Mouse (Mus musculus): ENCODE data around the gene Xpc.

Gene Xpc

GRCm38 (mm10) chr6:91531276-91531675, 15.6 kb upstream of the Xpc start:
- in situ Hi-C loops (cut with MboI; ENCODE audit: low pct_unique_long_range_greater_than_20kb in 1 of 2, low sequenced_read_pairs in 2 of 2, unreplicated experiment in 1 of 2): loop anchor here (10.0 to 25.0 kb wide), 2 partner anchors 314 to 531 kb away; no protein-coding TSS in a partner anchor

DNA sequence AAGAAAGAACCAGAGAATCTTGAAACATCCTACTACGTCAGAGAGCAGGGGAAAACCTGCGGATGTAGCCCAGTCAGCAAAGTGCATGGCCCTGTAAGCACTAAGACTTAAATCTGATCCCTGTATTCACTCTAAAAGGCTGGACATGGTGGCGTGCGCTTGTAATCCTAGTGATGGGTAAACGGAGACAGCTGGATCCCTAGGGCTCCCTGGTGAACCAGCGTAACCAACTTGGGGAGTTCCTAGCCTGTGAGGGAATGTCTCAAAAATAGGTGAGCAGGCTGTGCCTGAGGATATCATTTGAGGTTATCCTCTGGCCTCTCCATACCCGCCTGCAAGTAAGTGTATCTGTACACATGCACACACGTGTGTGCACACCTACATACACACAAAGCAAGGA, 15.0 kb upstream of the Xpc start:
- in situ Hi-C loops (cut with MboI; ENCODE audit: low pct_unique_long_range_greater_than_20kb in 1 of 2, low sequenced_read_pairs in 2 of 2, unreplicated experiment in 1 of 2): loop anchor here (10.0 to 25.0 kb wide), 2 partner anchors 314 to 532 kb away; no protein-coding TSS in a partner anchor

GRCm38 (mm10) chr6:91528265-91528664, 12.6 kb upstream of the Xpc start:
- in situ Hi-C loops (cut with MboI; ENCODE audit: low pct_unique_long_range_greater_than_20kb in 1 of 2, low sequenced_read_pairs in 2 of 2, unreplicated experiment in 1 of 2): loop anchor here (5.0 to 25.0 kb wide), 2 partner anchors 219 to 534 kb away; no protein-coding TSS in a partner anchor

- in situ Hi-C loops (cut with MboI; ENCODE audit: low pct_unique_long_range_greater_than_20kb in 1 of 2, low sequenced_read_pairs in 2 of 2, unreplicated experiment in 1 of 2): loop anchor here (5.0 to 25.0 kb wide), 2 partner anchors 220 to 535 kb away; no protein-coding TSS in a partner anchor
These were observed 11.7 kb upstream of the Xpc start for GRCm38 (mm10) chr6:91527227-91527860.

GRCm38 (mm10) chr6:91525544-91525943, 9.9 kb upstream of the Xpc start:
- in situ Hi-C loops (cut with MboI; ENCODE audit: low pct_unique_long_range_greater_than_20kb in 1 of 2, low sequenced_read_pairs in 2 of 2, unreplicated experiment in 1 of 2): loop anchor here (5.0 to 25.0 kb wide), 2 partner anchors 222 to 537 kb away; no protein-coding TSS in a partner anchor

DNA sequence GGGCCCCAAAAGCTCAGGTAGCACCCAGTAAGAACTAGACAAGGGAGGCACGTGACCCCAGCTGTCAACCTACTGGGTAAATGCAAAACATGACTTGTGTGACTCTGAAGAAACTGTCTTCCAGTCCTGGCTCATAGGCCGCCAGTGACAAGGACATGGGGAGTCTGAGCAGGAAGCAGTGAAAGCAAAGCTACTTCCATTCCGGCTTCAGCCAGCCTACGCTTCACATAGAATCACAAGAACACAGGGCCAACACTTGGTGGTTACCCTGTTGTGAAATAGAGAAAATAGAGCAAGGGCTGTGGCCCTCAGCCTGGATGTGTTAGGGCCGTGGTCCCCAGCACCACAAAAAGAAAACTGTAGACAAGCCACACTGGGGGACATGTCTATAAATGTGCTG, 7.1 kb upstream of the Xpc start:
- in situ Hi-C loops (cut with MboI; ENCODE audit: low pct_unique_long_range_greater_than_20kb in 1 of 2, low sequenced_read_pairs in 2 of 2, unreplicated experiment in 1 of 2): no loop called here

GRCm38 (mm10) chr6:91518454-91519020, 2.8 kb upstream of the Xpc start:
- in situ Hi-C loops (cut with MboI; ENCODE audit: low pct_unique_long_range_greater_than_20kb in 1 of 2, low sequenced_read_pairs in 2 of 2, unreplicated experiment in 1 of 2): no loop called here

GRCm38 (mm10) chr6:91514737-91515362, 838 bp downstream of the Xpc start:
- in situ Hi-C loops (cut with MboI; ENCODE audit: low pct_unique_long_range_greater_than_20kb in 1 of 2, low sequenced_read_pairs in 2 of 2, unreplicated experiment in 1 of 2): no loop called here

GRCm38 (mm10) chr6:91514135-91514534, 1.6 kb downstream of the Xpc start:
- in situ Hi-C loops (cut with MboI; ENCODE audit: low pct_unique_long_range_greater_than_20kb in 1 of 2, low sequenced_read_pairs in 2 of 2, unreplicated experiment in 1 of 2): no loop called here

DNA sequence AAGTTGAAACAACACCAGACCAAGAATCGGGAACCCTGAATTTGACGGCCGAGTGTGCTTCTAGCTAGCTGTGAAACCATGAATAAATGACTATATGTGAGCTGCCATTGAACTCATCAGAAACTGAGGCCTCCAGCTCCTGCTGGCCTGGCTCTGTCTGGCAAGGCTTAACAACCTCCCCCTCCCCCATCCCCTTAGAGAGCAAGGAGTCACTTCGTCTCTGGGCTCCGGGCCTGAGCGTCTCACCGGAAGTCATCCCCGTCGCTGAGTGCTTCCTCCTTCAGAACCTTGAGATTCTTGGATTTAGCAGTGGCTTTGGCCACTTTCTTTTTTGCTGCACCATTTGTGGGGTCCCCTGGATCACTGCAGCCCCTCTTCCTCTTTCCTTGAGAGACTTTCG, 5.5 kb downstream of the Xpc start:
- in situ Hi-C loops (cut with MboI; ENCODE audit: low pct_unique_long_range_greater_than_20kb in 1 of 2, low sequenced_read_pairs in 2 of 2, unreplicated experiment in 1 of 2): no loop called here

DNA sequence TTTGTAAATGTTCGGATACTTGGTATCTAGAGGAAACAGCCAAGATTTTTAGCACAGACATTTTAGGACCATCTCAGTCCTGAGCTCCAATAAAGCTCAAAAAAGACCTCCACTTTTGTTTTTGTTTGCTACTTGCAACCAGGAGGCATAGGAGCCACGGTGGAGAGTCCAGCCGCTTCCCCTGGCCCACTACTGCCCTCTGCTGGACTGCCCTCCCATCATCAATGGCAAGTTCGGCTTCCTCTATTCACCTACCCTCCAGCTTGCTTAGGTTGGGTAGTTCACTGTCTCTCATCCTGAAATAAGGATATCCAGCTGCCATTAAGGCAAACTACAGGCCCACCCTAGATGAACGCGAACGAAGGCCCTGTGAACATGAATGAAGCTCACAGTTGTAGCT, 6.4 kb downstream of the Xpc start:
- in situ Hi-C loops (cut with MboI; ENCODE audit: low pct_unique_long_range_greater_than_20kb in 1 of 2, low sequenced_read_pairs in 2 of 2, unreplicated experiment in 1 of 2): no loop called here

- in situ Hi-C loops (cut with MboI; ENCODE audit: low pct_unique_long_range_greater_than_20kb in 1 of 2, low sequenced_read_pairs in 2 of 2, unreplicated experiment in 1 of 2): no loop called here
These were observed 7.6 kb downstream of the Xpc start for GRCm38 (mm10) chr6:91508041-91508440.

DNA sequence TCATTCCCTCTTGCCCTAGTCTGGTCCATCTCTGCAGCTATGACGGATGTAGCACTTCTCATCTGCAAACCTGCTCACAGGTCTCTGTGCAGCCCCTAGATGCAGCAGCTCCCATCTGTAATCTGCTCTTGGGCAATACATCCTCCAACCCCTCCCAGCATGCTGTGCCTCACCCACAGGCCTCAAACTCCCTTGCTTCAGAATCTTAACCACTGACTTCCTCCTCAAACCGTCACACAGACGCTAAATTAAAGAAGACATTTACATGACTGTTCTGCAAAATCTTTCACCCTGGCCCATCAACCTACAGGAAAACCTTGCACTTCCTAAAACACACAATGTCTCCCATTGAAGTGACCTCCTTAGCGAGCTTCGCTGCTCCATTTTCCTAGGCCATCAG, 9.7 kb downstream of the Xpc start:
- in situ Hi-C loops (cut with MboI; ENCODE audit: low pct_unique_long_range_greater_than_20kb in 1 of 2, low sequenced_read_pairs in 2 of 2, unreplicated experiment in 1 of 2): no loop called here

DNA sequence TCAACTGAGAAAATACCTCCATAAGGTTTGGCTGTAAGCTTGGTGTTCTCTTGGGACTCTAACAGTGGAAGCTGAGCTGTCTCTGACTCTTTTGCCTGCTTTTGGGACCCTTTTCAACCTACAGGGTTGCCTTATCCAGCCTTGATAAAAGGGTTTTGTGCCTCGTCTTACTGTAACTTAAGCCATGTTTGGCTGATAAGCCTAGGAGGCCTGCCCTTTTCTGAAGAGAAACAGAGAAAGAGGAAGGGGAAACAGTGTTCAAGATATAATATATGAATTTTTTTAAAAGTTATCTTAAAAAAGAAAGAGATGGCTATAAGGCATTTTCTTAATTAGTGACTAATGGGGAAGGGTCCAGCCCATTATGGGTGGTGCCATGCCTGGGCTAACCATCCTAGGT, 12.4 kb downstream of the Xpc start:
- in situ Hi-C loops (cut with MboI; ENCODE audit: low pct_unique_long_range_greater_than_20kb in 1 of 2, low sequenced_read_pairs in 2 of 2, unreplicated experiment in 1 of 2): no loop called here

DNA sequence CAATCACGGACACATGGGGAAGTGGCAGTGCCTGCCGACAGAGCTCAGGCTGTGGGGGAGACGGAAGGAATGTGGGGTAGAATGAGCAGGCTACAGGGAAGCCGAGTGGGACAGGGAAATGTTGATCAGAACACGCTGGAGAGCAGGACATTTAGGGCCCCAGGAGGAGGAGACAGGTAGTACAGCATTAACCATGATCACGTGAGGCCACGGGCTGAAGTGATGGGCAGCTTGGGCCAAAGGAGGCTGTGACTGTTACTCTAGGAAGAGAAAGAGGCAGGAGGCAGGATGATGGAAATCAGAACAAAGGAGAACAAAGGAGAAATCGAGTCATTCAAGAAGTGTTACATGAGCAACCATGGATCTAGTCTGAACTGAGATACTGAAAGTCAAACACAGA, 21.2 kb downstream of the Xpc start:
- in situ Hi-C loops (cut with MboI; ENCODE audit: low pct_unique_long_range_greater_than_20kb in 1 of 2, low sequenced_read_pairs in 2 of 2, unreplicated experiment in 1 of 2): no loop called here

DNA sequence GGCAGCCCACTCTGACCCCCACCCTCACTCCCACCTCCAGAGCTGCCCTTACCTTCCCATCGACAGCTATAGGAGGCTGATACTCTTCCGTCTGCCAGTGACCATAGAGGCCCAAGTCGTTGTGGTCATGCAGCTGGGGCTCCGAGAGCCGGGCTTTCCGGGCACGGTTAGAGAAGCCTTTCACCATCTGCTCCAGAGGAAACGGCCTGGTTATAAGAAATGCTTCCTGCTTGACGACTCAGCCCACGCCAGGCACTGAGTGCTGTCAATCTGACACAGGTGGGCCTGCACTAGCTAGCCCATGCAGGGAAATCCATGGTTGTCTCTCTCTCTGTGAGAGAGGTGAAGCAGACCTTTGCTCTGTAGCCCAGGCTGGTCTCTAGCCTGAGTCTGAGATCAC, 22.6 kb downstream of the Xpc start:
- in situ Hi-C loops (cut with MboI; ENCODE audit: low pct_unique_long_range_greater_than_20kb in 1 of 2, low sequenced_read_pairs in 2 of 2, unreplicated experiment in 1 of 2): no loop called here

DNA sequence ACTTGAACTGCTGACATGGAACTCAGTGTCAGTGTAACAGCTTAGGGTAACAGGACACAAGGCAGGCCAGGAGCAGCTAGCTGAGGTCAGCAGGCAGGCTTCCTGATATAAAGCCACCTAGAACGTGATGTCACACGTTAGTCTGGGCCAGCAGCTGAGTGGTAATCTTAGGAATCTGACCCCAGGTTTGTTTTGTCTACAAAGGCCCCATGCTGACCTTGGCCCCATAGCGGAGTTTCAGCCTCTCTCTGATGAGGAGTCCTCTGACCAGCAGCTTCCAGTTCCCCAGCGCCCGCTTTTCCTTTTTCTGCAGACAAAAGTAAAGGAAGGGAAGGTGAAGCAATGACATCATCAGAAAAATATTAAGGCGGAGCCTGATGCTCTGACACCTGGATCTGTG, 24.7 kb downstream of the Xpc start:
- in situ Hi-C loops (cut with MboI; ENCODE audit: low pct_unique_long_range_greater_than_20kb in 1 of 2, low sequenced_read_pairs in 2 of 2, unreplicated experiment in 1 of 2): no loop called here

GRCm38 (mm10) chr6:91489872-91490271, 25.8 kb downstream of the Xpc start:
- in situ Hi-C loops (cut with MboI; ENCODE audit: low pct_unique_long_range_greater_than_20kb in 1 of 2, low sequenced_read_pairs in 2 of 2, unreplicated experiment in 1 of 2): no loop called here

- in situ Hi-C loops (cut with MboI; ENCODE audit: low pct_unique_long_range_greater_than_20kb in 1 of 2, low sequenced_read_pairs in 2 of 2, unreplicated experiment in 1 of 2): no loop called here
These were observed 27.0 kb downstream of the Xpc start for GRCm38 (mm10) chr6:91488496-91489212.

Data from mouse embryonic stem cell (cell line).